Mouse (Mus musculus): ENCODE data around the gene Olfr1507. TPM values are rescaled to one million over a fixed set of nuclear protein-coding genes. Genes with fewer than 3 reads are reported as not detected.

Gene Olfr1507
- polyA plus RNA-seq (2014; fragmentation: Nextera tagmentation; extraction: Ambion mirVana) = not detected in 2 replicates

GRCm38 (mm10) chr14:52495516-52495915 is at the start of gene Olfr1507:
Olfr1507 (minus strand) TSS chr14:52495749.
- Histone ChIP-seq H3K4me3 (replicated peaks; ENCODE audit: low read depth, low read length) (no peak within 1 kb of the TSS), H3K4me2 (ENCODE audit: low read length) (no peak within 1 kb of the TSS), H3K27ac (replicated peaks; ENCODE audit: low read depth, low read length) (no peak within 1 kb of the TSS), H3K9ac (replicated peaks; ENCODE audit: low read length) (no peak within 1 kb of the TSS), H3K27me3 (ENCODE audit: control insufficient read depth, insufficient read depth, low read length) (no peaks in the 10 kb centered on the region), H3K36me3 (ENCODE audit: control insufficient read depth, insufficient read depth, low read length) (no peaks in the 10 kb centered on the region), H3K4me1 (ENCODE audit: control insufficient read depth, insufficient read depth, low read length) (no peaks in the 10 kb centered on the region), H3K9me3 (ENCODE audit: control insufficient read depth, low read length) (0 out of 2 replicates have a peak, but pooled peaks cover 5% of the 10 kb centered on the region)
- 90% methylated on average over 4 of the region's 4 CpGs for WGBS
- ATAC-seq (ENCODE audit: low FRiP score, low TSS enrichment) (no peak), DNase-seq (no peak)

- ATAC-seq (ENCODE audit: low FRiP score, low TSS enrichment) = no peak
Measured at GRCm38 (mm10) chr14:52533336-52533735, 37.8 kb upstream of the Olfr1507 start.

GRCm38 (mm10) chr14:52524952-52525351 is 29.4 kb upstream of the Olfr1507 start:
- Histone ChIP-seq H3K27ac (replicated peaks; ENCODE audit: low read depth, low read length) (no peak overlapping the region), H3K4me2 (ENCODE audit: low read length) (no peak overlapping the region), H3K9me3 (ENCODE audit: control insufficient read depth, low read length) (no peaks in the 10 kb centered on the region), H3K27me3 (ENCODE audit: control insufficient read depth, insufficient read depth, low read length) (no peaks in the 10 kb centered on the region), H3K9ac (replicated peaks; ENCODE audit: low read length) (no peak overlapping the region), H3K36me3 (ENCODE audit: control insufficient read depth, insufficient read depth, low read length) (no peaks in the 10 kb centered on the region), H3K4me3 (replicated peaks; ENCODE audit: low read depth, low read length) (no peak overlapping the region), H3K4me1 (ENCODE audit: control insufficient read depth, insufficient read depth, low read length) (no peaks in the 10 kb centered on the region)
- ATAC-seq (ENCODE audit: low FRiP score, low TSS enrichment) (no peak), DNase-seq (no peak)
- WGBS = 91% methylated on average over 1 of the region's 1 CpGs

More at GRCm38 (mm10) chr14:52533336-52533735, 37.8 kb upstream of the Olfr1507 start:
- no peaks in the 10 kb centered on the region for H3K36me3 ChIP-seq (ENCODE audit: control insufficient read depth, insufficient read depth, low read length)
- H3K4me2 ChIP-seq (ENCODE audit: low read length) = no peak overlapping the region
- no peaks in the 10 kb centered on the region for H3K4me1 ChIP-seq (ENCODE audit: control insufficient read depth, insufficient read depth, low read length)
- no peak overlapping the region for H3K4me3 ChIP-seq (replicated peaks; ENCODE audit: low read depth, low read length)
- no peaks in the 10 kb centered on the region; the same call in 1 of the 2 replicates for H3K9me3 ChIP-seq (ENCODE audit: control insufficient read depth, low read length)
- no peaks in the 10 kb centered on the region for H3K27me3 ChIP-seq (ENCODE audit: control insufficient read depth, insufficient read depth, low read length)
- 87% methylated on average over 1 of the region's 1 CpGs for WGBS
- H3K27ac ChIP-seq (replicated peaks; ENCODE audit: low read depth, low read length) = no peak overlapping the region
- no peak for DNase-seq
- no peak overlapping the region for H3K9ac ChIP-seq (replicated peaks; ENCODE audit: low read length)

DNA sequence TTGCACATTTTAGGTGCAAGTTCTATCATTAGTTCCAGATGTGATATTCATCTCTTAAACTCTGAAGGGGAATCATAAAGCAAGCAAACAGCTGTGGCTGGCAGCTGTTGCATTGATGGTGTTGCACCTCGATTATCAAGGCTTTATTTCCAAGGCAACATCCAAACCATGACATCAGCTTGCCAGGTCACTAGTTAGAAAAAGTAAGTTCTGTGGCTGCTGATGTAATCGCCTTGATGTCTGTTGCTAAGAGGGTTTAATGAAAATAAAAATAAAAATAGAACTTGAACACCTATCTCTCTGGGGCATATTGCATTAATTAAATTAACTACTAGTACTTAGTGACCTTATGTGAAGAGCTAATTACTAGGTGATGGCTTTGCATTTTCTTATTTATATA is 28.2 kb downstream of the Olfr1507 start, which contains the start of gene Olfr1508:
Gene Olfr1508, minus strand, starts transcription at position 101 of the 400 bp plus-strand sequence.
- H3K36me3 ChIP-seq (ENCODE audit: control insufficient read depth, insufficient read depth, low read length) = no peaks in the 10 kb centered on the region
- H3K27me3 ChIP-seq (ENCODE audit: control insufficient read depth, insufficient read depth, low read length) = no peaks in the 10 kb centered on the region
- H3K4me1 ChIP-seq (ENCODE audit: control insufficient read depth, insufficient read depth, low read length) = no peaks in the 10 kb centered on the region
- WGBS = 73% methylated on average over 2 of the region's 2 CpGs
- no peak for DNase-seq
- no peak for ATAC-seq (ENCODE audit: low FRiP score, low TSS enrichment)
- no peak within 1 kb of the TSS for H3K9ac ChIP-seq (replicated peaks; ENCODE audit: low read length)
- no peak within 1 kb of the TSS for H3K27ac ChIP-seq (replicated peaks; ENCODE audit: low read depth, low read length)
- H3K4me3 ChIP-seq (replicated peaks; ENCODE audit: low read depth, low read length) = no peak within 1 kb of the TSS
- no peaks in the 10 kb centered on the region for H3K9me3 ChIP-seq (ENCODE audit: control insufficient read depth, low read length)
- no peak within 1 kb of the TSS for H3K4me2 ChIP-seq (ENCODE audit: low read length)

DNA sequence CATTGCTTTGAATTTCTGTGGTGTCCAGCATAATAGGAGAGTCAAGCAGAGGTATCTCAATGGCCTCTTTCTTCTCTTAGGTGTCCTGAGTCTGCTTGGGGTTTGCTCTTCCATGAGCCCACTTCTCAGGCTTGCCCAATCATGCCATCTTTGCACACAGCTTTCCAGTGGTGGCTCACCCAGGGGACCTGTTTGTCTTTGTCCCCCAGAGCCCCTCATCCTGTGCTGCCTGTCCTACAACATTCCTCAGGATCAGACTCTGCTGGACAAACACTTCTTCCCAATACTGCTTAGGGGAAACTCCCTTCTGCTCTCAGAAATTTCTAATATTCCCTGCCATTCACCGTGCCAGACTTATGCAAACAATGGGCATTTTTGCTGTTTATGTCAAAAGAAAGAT is 29.8 kb downstream of the Olfr1507 start:
- H3K4me2 ChIP-seq (ENCODE audit: low read length) = no peak overlapping the region
- no peaks in the 10 kb centered on the region for H3K27me3 ChIP-seq (ENCODE audit: control insufficient read depth, insufficient read depth, low read length)
- DNase-seq = no peak
- no peak for ATAC-seq (ENCODE audit: low FRiP score, low TSS enrichment)
- 96% methylated on average over 1 of the region's 1 CpGs for WGBS
- H3K4me1 ChIP-seq (ENCODE audit: control insufficient read depth, insufficient read depth, low read length) = no peaks in the 10 kb centered on the region
- H3K27ac ChIP-seq (replicated peaks; ENCODE audit: low read depth, low read length) = no peak overlapping the region
- H3K9ac ChIP-seq (replicated peaks; ENCODE audit: low read length) = no peak overlapping the region
- no peaks in the 10 kb centered on the region for H3K36me3 ChIP-seq (ENCODE audit: control insufficient read depth, insufficient read depth, low read length)
- no peak overlapping the region for H3K4me3 ChIP-seq (replicated peaks; ENCODE audit: low read depth, low read length)
- no peaks in the 10 kb centered on the region for H3K9me3 ChIP-seq (ENCODE audit: control insufficient read depth, low read length)

- Histone ChIP-seq H3K9ac (replicated peaks; ENCODE audit: low read length) (no peak overlapping the region), H3K27ac (replicated peaks; ENCODE audit: low read depth, low read length) (no peak overlapping the region), H3K36me3 (ENCODE audit: control insufficient read depth, insufficient read depth, low read length) (no peaks in the 10 kb centered on the region), H3K27me3 (ENCODE audit: control insufficient read depth, insufficient read depth, low read length) (no peaks in the 10 kb centered on the region), H3K4me2 (ENCODE audit: low read length) (no peak overlapping the region), H3K4me3 (replicated peaks; ENCODE audit: low read depth, low read length) (no peak overlapping the region), H3K4me1 (ENCODE audit: control insufficient read depth, insufficient read depth, low read length) (no peaks in the 10 kb centered on the region), H3K9me3 (ENCODE audit: control insufficient read depth, low read length) (no peaks in the 10 kb centered on the region)
- DNase-seq = no peak
- ATAC-seq (ENCODE audit: low FRiP score, low TSS enrichment) = no peak
Measured at GRCm38 (mm10) chr14:52461928-52462327, 33.6 kb downstream of the Olfr1507 start.

DNA sequence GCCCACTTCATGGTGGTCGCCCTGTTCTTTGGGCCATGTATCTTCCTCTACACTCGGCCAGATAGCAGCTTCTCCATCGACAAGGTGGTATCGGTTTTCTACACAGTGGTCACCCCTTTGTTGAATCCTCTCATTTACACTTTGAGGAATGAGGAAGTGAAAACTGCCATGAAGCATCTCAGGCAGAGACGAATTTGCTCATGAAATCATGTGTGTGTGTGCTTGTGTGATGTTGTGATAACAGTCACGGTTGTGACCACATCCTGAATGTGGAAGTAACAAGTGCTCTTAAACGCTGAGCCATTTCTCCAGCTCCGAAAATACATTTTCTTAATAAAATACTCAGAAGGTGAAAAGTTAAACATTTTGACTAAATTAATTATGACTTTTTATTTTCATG is 44.4 kb downstream of the Olfr1507 start:
- DNase-seq (no peak), ATAC-seq (ENCODE audit: low FRiP score, low TSS enrichment) (no peak)
- 92% methylated on average over 8 of the region's 8 CpGs for WGBS
- no peak overlapping the region for H3K4me3 ChIP-seq (replicated peaks; ENCODE audit: low read depth, low read length)
- no peaks in the 10 kb centered on the region for H3K36me3 ChIP-seq (ENCODE audit: control insufficient read depth, insufficient read depth, low read length)
- H3K4me1 ChIP-seq (ENCODE audit: control insufficient read depth, insufficient read depth, low read length) = no peaks in the 10 kb centered on the region
- no peak overlapping the region for H3K9ac ChIP-seq (replicated peaks; ENCODE audit: low read length)
- no peak overlapping the region for H3K27ac ChIP-seq (replicated peaks; ENCODE audit: low read depth, low read length)
- H3K4me2 ChIP-seq (ENCODE audit: low read length) = no peak overlapping the region
- no peaks in the 10 kb centered on the region for H3K27me3 ChIP-seq (ENCODE audit: control insufficient read depth, insufficient read depth, low read length)
- H3K9me3 ChIP-seq (ENCODE audit: control insufficient read depth, low read length) = no peaks in the 10 kb centered on the region

- no peak within 1 kb of the TSS for H3K4me3 ChIP-seq (replicated peaks; ENCODE audit: low read depth, low read length)
- no peaks in the 10 kb centered on the region for H3K36me3 ChIP-seq (ENCODE audit: control insufficient read depth, insufficient read depth, low read length)
- H3K27ac ChIP-seq (replicated peaks; ENCODE audit: low read depth, low read length) = no peak within 1 kb of the TSS
- no peaks in the 10 kb centered on the region for H3K4me1 ChIP-seq (ENCODE audit: control insufficient read depth, insufficient read depth, low read length)
- no peaks in the 10 kb centered on the region for H3K9me3 ChIP-seq (ENCODE audit: control insufficient read depth, low read length)
- DNase-seq = no peak
- H3K27me3 ChIP-seq (ENCODE audit: control insufficient read depth, insufficient read depth, low read length) = no peaks in the 10 kb centered on the region
- no peak within 1 kb of the TSS for H3K9ac ChIP-seq (replicated peaks; ENCODE audit: low read length)
- no peak for ATAC-seq (ENCODE audit: low FRiP score, low TSS enrichment)
- no peak within 1 kb of the TSS for H3K4me2 ChIP-seq (ENCODE audit: low read length)
Measured at GRCm38 (mm10) chr14:52442690-52443089, 52.9 kb downstream of the Olfr1507 start, which contains the start of gene Olfr1509. Olfr1509 (plus strand) TSS chr14:52442990.

All from midbrain, embryonic 14.5 days (tissue).